Mouse (Mus musculus) forebrain, embryonic 14.5 days (tissue): Measurements from ENCODE around the gene Gnaz. TPM values are rescaled to one million over a fixed set of nuclear protein-coding genes. Genes with fewer than 3 reads are reported as not detected.

ENCODE experiments used
- ATAC-seq: fragments of 200-750 bp; cut with Nextera tagmentation; 2 replicates; pipeline ENCODE4 v1.8.0; 2017; ENCODE audit warnings: mild to moderate bottlenecking, moderate library complexity
- DNase-seq: peaks from one replicate; pipeline ENCODE4 v3.0.0-alpha.2; 2015; ENCODE audit warnings: low spot score
- H3K27ac ChIP-seq: fragments of 300-500 bp; sonication (generic); 2 replicates; pipeline ENCODE4 v1.5.1; 2014; ENCODE audit warnings: low read depth, mild to moderate bottlenecking, control low read depth, low read length, moderate library complexity
- H3K27me3 ChIP-seq: fragments of 300-500 bp; sonication (generic); replicated peaks from 2 replicates; pipeline ENCODE4 v1.6.1; 2014; ENCODE audit warnings: low read length, control low read depth, mixed read lengths; ENCODE audit not compliant: control insufficient read depth, insufficient read depth
- H3K36me3 ChIP-seq: fragments of 300-500 bp; sonication (generic); 2 replicates; pipeline ENCODE4 v1.6.1; 2014; ENCODE audit warnings: low read length, control low read depth; ENCODE audit not compliant: control insufficient read depth, insufficient read depth
- H3K4me1 ChIP-seq: fragments of 300-500 bp; sonication (generic); 2 replicates; pipeline ENCODE4 v1.6.1; 2014; ENCODE audit warnings: antibody characterized with exemption, low read length, control low read depth; ENCODE audit not compliant: control insufficient read depth, insufficient read depth
- H3K4me2 ChIP-seq: fragments of 300-500 bp; sonication (generic); 2 replicates; pipeline ENCODE4 v1.6.1; 2014; ENCODE audit warnings: mild to moderate bottlenecking, control low read depth, low read length
- H3K4me3 ChIP-seq: fragments of 300-500 bp; sonication (generic); 2 replicates; pipeline ENCODE4 v1.5.1; 2014; ENCODE audit warnings: low read depth, low read length, control low read depth
- H3K9ac ChIP-seq: fragments of 300-500 bp; sonication (generic); 2 replicates; pipeline ENCODE4 v1.6.1; 2014; ENCODE audit warnings: mild to moderate bottlenecking, low read length, control low read depth, moderate library complexity
- H3K9me3 ChIP-seq: fragments of 300-500 bp; sonication (generic); replicated peaks from 2 replicates; pipeline ENCODE4 v1.6.1; 2016; ENCODE audit warnings: low read length, control low read depth, mixed read lengths; ENCODE audit not compliant: control insufficient read depth
- WGBS: fragments of 180-500 bp; shearing (Covaris S2); extraction: QIAGEN DNeasy Blood & Tissue Kit; methylation state at CpG from one replicate; pipeline ENCODE4 v1.1.7; 2014; 5-methylcytosine and 5-hydroxymethylcytosine counted together
- polyA plus RNA-seq: library from polyadenylated mRNA; unstranded; fragments of >200 nt; fragmentation: Nextera tagmentation; extraction: Ambion mirVana; gene quantifications from 2 replicates; pipeline ENCODE4 v1.2.1, GENCODE M21; 2014

The Gnaz gene
- polyA plus RNA-seq, 1 experiment from 2014 or later = 23.7 TPM

GRCm38 (mm10) chr10:74981159-74981558, 14.2 kb downstream of the Gnaz start:
- no peaks in the 10 kb centered on the region for H3K4me1 ChIP-seq
- DNase-seq = no peak
- H3K27me3 ChIP-seq = no peaks in the 10 kb centered on the region
- 93% methylated on average over 12 of the region's 12 CpGs for WGBS
- H3K9ac ChIP-seq = no peak overlapping the region
- no peak overlapping the region for H3K27ac ChIP-seq
- H3K4me3 ChIP-seq = no peak overlapping the region
- no peak for ATAC-seq
- H3K36me3 ChIP-seq = peaks cover 5% of the 10 kb centered on the region; the same call in 1 of the 2 replicates
- H3K4me2 ChIP-seq = no peak overlapping the region
- H3K9me3 ChIP-seq = no peaks in the 10 kb centered on the region

- no peaks in the 10 kb centered on the region for H3K9me3 ChIP-seq
- no peak overlapping the region for H3K4me2 ChIP-seq
- H3K36me3 ChIP-seq = peaks cover 5% of the 10 kb centered on the region; the same call in 1 of the 2 replicates
- DNase-seq (no peak), ATAC-seq (no peak)
- no peaks in the 10 kb centered on the region for H3K4me1 ChIP-seq
- H3K27me3 ChIP-seq = no peaks in the 10 kb centered on the region
- H3K4me3 ChIP-seq = no peak overlapping the region
- no peak overlapping the region for H3K27ac ChIP-seq
- WGBS = 53% methylated on average over 8 of the region's 8 CpGs
- no peak overlapping the region for H3K9ac ChIP-seq
These were observed 16.2 kb downstream of the Gnaz start for GRCm38 (mm10) chr10:74983176-74983575.

GRCm38 (mm10) chr10:74987698-74988470, 20.9 kb downstream of the Gnaz start:
- no peak for ATAC-seq
- 82% methylated on average over 14 of the region's 14 CpGs for WGBS
- Histone ChIP-seq H3K36me3 (peaks cover 18% of the 10 kb centered on the region), H3K9ac (no peak overlapping the region), H3K9me3 (no peaks in the 10 kb centered on the region), H3K27ac (no peak overlapping the region), H3K4me2 (no peak overlapping the region), H3K4me1 (no peaks in the 10 kb centered on the region), H3K27me3 (no peaks in the 10 kb centered on the region), H3K4me3 (no peak overlapping the region)
- DNase-seq = no peak

- H3K27me3 ChIP-seq = no peaks in the 10 kb centered on the region
- peaks cover 16% of the 10 kb centered on the region for H3K36me3 ChIP-seq
- ATAC-seq = no peak
- H3K4me2 ChIP-seq = no peak overlapping the region
- H3K9me3 ChIP-seq = no peaks in the 10 kb centered on the region
- DNase-seq = no peak
- no peak overlapping the region for H3K9ac ChIP-seq
- WGBS = 88% methylated on average over 4 of the region's 4 CpGs
- H3K4me1 ChIP-seq = no peaks in the 10 kb centered on the region
- H3K27ac ChIP-seq = no peak overlapping the region
- H3K4me3 ChIP-seq = no peak overlapping the region
These were observed 22.8 kb downstream of the Gnaz start for GRCm38 (mm10) chr10:74989814-74990213.

GRCm38 (mm10) chr10:74990584-74991322, 23.8 kb downstream of the Gnaz start:
- Histone ChIP-seq H3K4me1 (peaks cover 5% of the 10 kb centered on the region), H3K27ac (no peak overlapping the region), H3K27me3 (no peaks in the 10 kb centered on the region), H3K9ac (no peak overlapping the region), H3K36me3 (peaks cover 16% of the 10 kb centered on the region), H3K4me2 (no peak overlapping the region), H3K4me3 (no peak overlapping the region), H3K9me3 (no peaks in the 10 kb centered on the region)
- no peak for ATAC-seq
- 64% methylated on average over 26 of the region's 26 CpGs for WGBS
- DNase-seq = no peak

GRCm38 (mm10) chr10:74994863-74995262, 27.9 kb downstream of the Gnaz start:
- Histone ChIP-seq H3K9ac (no peak overlapping the region), H3K4me1 (peaks cover 12% of the 10 kb centered on the region), H3K4me2 (peak overlapping the region; percentile 47; the same call in 1 of the 2 replicates), H3K27me3 (no peaks in the 10 kb centered on the region), H3K27ac (no peak overlapping the region), H3K4me3 (no peak overlapping the region), H3K36me3 (peaks cover 16% of the 10 kb centered on the region), H3K9me3 (no peaks in the 10 kb centered on the region)
- WGBS = 13% methylated on average over 5 of the region's 5 CpGs
- ATAC-seq = peak; percentile 27; the same call in 1 of the 2 replicates
- DNase-seq = peak; percentile 23

GRCm38 (mm10) chr10:74995377-74995776, 28.4 kb downstream of the Gnaz start:
- peak overlapping the region; percentile 33 for H3K9ac ChIP-seq
- ATAC-seq (peak; percentile 65), DNase-seq (peak; percentile 66)
- H3K4me3 ChIP-seq = no peak overlapping the region
- WGBS = 0% methylated on average over 17 of the region's 17 CpGs
- H3K27me3 ChIP-seq = no peaks in the 10 kb centered on the region
- H3K4me1 ChIP-seq = peaks cover 17% of the 10 kb centered on the region
- 0 out of 2 replicates have a peak overlapping the region, but pooled peaks have one; percentile 17 for H3K27ac ChIP-seq
- peak overlapping the region; percentile 47 for H3K4me2 ChIP-seq
- H3K9me3 ChIP-seq = no peaks in the 10 kb centered on the region
- peaks cover 16% of the 10 kb centered on the region for H3K36me3 ChIP-seq

- no peaks in the 10 kb centered on the region for H3K36me3 ChIP-seq
- DNase-seq (no peak), ATAC-seq (no peak)
- no peak overlapping the region for H3K4me3 ChIP-seq
- peaks cover 8% of the 10 kb centered on the region for H3K4me1 ChIP-seq
- no peak overlapping the region for H3K9ac ChIP-seq
- H3K4me2 ChIP-seq = no peak overlapping the region
- no peaks in the 10 kb centered on the region for H3K27me3 ChIP-seq
- H3K27ac ChIP-seq = no peak overlapping the region
- WGBS = 92% methylated on average over 8 of the region's 8 CpGs
- H3K9me3 ChIP-seq = no peaks in the 10 kb centered on the region
These were observed 34.4 kb downstream of the Gnaz start for GRCm38 (mm10) chr10:75001391-75001790.

- H3K4me2 ChIP-seq = no peak overlapping the region
These were observed 37.1 kb downstream of the Gnaz start for GRCm38 (mm10) chr10:75004067-75004466.

More at GRCm38 (mm10) chr10:75004067-75004466, 37.1 kb downstream of the Gnaz start:
- WGBS = 95% methylated on average over 3 of the region's 3 CpGs
- Histone ChIP-seq H3K9me3 (no peaks in the 10 kb centered on the region), H3K27me3 (no peaks in the 10 kb centered on the region), H3K27ac (no peak overlapping the region), H3K36me3 (no peaks in the 10 kb centered on the region), H3K9ac (no peak overlapping the region), H3K4me3 (no peak overlapping the region), H3K4me1 (peaks cover 8% of the 10 kb centered on the region)
- no peak for ATAC-seq
- DNase-seq = no peak
